In genomic region chr8:107293641-107294628, GRCm38 (mm10) we compare ENCODE assay signal across 7 mouse cellular contexts. TPM values are rescaled to one million over a fixed set of nuclear protein-coding genes. Genes with fewer than 3 reads are reported as not detected.
A peak's percentile ranks its signal among the peaks of the same experiment; 100 is the strongest.
DNase-seq lines count a peak whose midpoint lies in the region; ATAC-seq lines count a peak whose summit lies in the region.

No protein-coding gene starts in this region.

- peak overlapping the region; percentile 73 for H3K4me2 ChIP-seq in intestine, embryonic 14.5 days (ENCODE audit: low read length)

- H3K4me1 ChIP-seq in intestine, embryonic 14.5 days (replicated peaks; ENCODE audit: control insufficient read depth, insufficient read depth, low read length), result peaks cover 15% of the 10 kb centered on the region; the same call in 1 of the 2 replicates
- H3K4me1 ChIP-seq in midbrain, embryonic 10.5 days, result peaks cover 23% of the 10 kb centered on the region

- H3K9ac ChIP-seq in intestine, embryonic 14.5 days (ENCODE audit: low read length), result peak overlapping the region; percentile 76

- H3K9me3 ChIP-seq in intestine, embryonic 14.5 days (ENCODE audit: control insufficient read depth, low read length), result no peaks in the 10 kb centered on the region
- no peaks in the 10 kb centered on the region for H3K9me3 ChIP-seq in midbrain, embryonic 10.5 days (replicated peaks)

- H3K27me3 ChIP-seq in intestine, embryonic 14.5 days (replicated peaks; ENCODE audit: control insufficient read depth, insufficient read depth, low read length), result no peaks in the 10 kb centered on the region
- no peaks in the 10 kb centered on the region for H3K27me3 ChIP-seq in midbrain, embryonic 10.5 days (ENCODE audit: low read depth, poor library complexity, severe bottlenecking)

- peak; percentile 49 to 70 for DNase-seq in adrenal gland, adult 18-20 months (ENCODE audit: low spot score in 2 of 2)
- peak; percentile 26 for DNase-seq in embryo, embryonic 10 days (ENCODE audit: low spot score)
- peak; percentile 64 for DNase-seq in gastrocnemius, postnatal 10 days
- DNase-seq in intestine, embryonic 14.5 days (ENCODE audit: low spot score), result peak; percentile 78
- DNase-seq in left cerebral cortex, postnatal 14 days (ENCODE audit: low spot score in 2 of 2), result peak; percentile 12 to 25
- peak; percentile 60 for DNase-seq in midbrain, embryonic 10.5 days (ENCODE audit: low spot score)
- peak; percentile 32 for DNase-seq in spleen, adult 12 weeks (ENCODE audit: low spot score)

- under 1% methylated on average over 55 of the region's 98 CpGs for WGBS in intestine, embryonic 14.5 days
- under 1% methylated on average over 79 of the region's 98 CpGs for WGBS in midbrain, embryonic 10.5 days

- peak; percentile 45 for ATAC-seq in intestine, embryonic 14.5 days (replicated peaks; ENCODE audit: low FRiP score, low TSS enrichment, low read depth)

- 0 out of 2 replicates have a peak, but pooled peaks cover 4% of the 10 kb centered on the region for H3K36me3 ChIP-seq in intestine, embryonic 14.5 days (ENCODE audit: control insufficient read depth, insufficient read depth, low read length)
- H3K36me3 ChIP-seq in midbrain, embryonic 10.5 days, result 0 out of 2 replicates have a peak, but pooled peaks cover under 1% of the 10 kb centered on the region

- peak overlapping the region; percentile 96 for H3K4me3 ChIP-seq in intestine, embryonic 14.5 days (ENCODE audit: low read depth, low read length)
- H3K4me3 ChIP-seq in midbrain, embryonic 10.5 days, result peak overlapping the region; percentile 99

- intact Hi-C loops in left cerebral cortex, postnatal 14 days (cut with DNase I), result no loop called here

- peak overlapping the region; percentile 98 for H3K27ac ChIP-seq in intestine, embryonic 14.5 days (ENCODE audit: low read depth)
- H3K27ac ChIP-seq in midbrain, embryonic 10.5 days (replicated peaks), result peak overlapping the region; percentile 97

RNA-seq across cellular contexts. Expression of gene Nfat5, which starts 0.7 kb away (rescaled TPM):
- 100 to 1,000 TPM in 1 of 2 experiments, 10 to 100 TPM in 1; 66.5 to 101 TPM for total RNA-seq in adrenal gland, adult 18-20 months (2021)
- total RNA-seq in gastrocnemius, postnatal 10 days (2021), result 10 to 100 TPM; 23.2 to 32.7 TPM
- 12.3 and 14.7 TPM in 2 replicates for polyA plus RNA-seq in intestine, embryonic 14.5 days (2014; fragmentation: Nextera tagmentation; extraction: Ambion mirVana)
- 10 to 100 TPM; 35.6 to 45.5 TPM for total RNA-seq in left cerebral cortex, postnatal 14 days (2021)
- polyA plus RNA-seq in midbrain, embryonic 10.5 days (2016; fragmentation: Nextera tagmentation; extraction: Ambion mirVana), result 7.8 and 8.2 TPM in 2 replicates

Comparison
In these comparisons a context has a peak if more than half of its experiments do, and no peak if none do; other contexts are left out.
1. Peak in every context shown above with its lines: DNase-seq, ATAC-seq, H3K4me3 ChIP-seq and H3K27ac ChIP-seq.
2. DNase-seq: peak in every context shown above with its lines; median percentile 78 in intestine, embryonic 14.5 days; 64 in gastrocnemius, postnatal 10 days; 60 in midbrain, embryonic 10.5 days; 60 in adrenal gland, adult 18-20 months; 32 in spleen, adult 12 weeks; 26 in embryo, embryonic 10 days; 18 in left cerebral cortex, postnatal 14 days.